In genomic region chr17:56757416-56758123, GRCm38 (mm10) we compare ENCODE assay signal across 8 mouse cellular contexts. TPM values are rescaled to one million over a fixed set of nuclear protein-coding genes. Genes with fewer than 3 reads are reported as not detected.
DNase-seq lines count a peak whose midpoint lies in the region; ATAC-seq and TF ChIP-seq lines count a peak whose summit lies in the region.

Gene Nrtn, minus strand, starts transcription at chr17:56757530.

- H3K27me3 ChIP-seq in G1E (ENCODE audit: insufficient read depth, low read length): peaks cover 50% of the 10 kb centered on the region
- peaks cover 62% of the 10 kb centered on the region for H3K27me3 ChIP-seq in forebrain, embryonic 15.5 days

- peaks cover 27% of the 10 kb centered on the region for H3K4me1 ChIP-seq in G1E (ENCODE audit: insufficient read depth, low read depth, low read length)
- H3K4me1 ChIP-seq in forebrain, embryonic 15.5 days: peaks cover 21% of the 10 kb centered on the region

- peak within 1 kb of the TSS; percentile 75 for H3K4me2 ChIP-seq in forebrain, embryonic 15.5 days (replicated peaks)

- no peak within 1 kb of the TSS for H3K27ac ChIP-seq in forebrain, embryonic 15.5 days (replicated peaks)

- DNase-seq in G1E (ENCODE audit: low spot score): no peak
- DNase-seq in c-Kit-positive CD71-negative TER-119-negative erythroid progenitor cells, embryonic 14.5 days (ENCODE audit: low read depth): peak; percentile 60
- DNase-seq in heart, postnatal 25 days (ENCODE audit: low spot score): peak; percentile 65
- DNase-seq in large intestine, adult 2 months (ENCODE audit: low read depth, low spot score): peak; percentile 66
- peak; percentile 89 for DNase-seq in lung, postnatal 25 days (ENCODE audit: low spot score)
- peak; percentile 89 for DNase-seq in retina, postnatal 1 day
- peak; percentile 96 for DNase-seq in urinary bladder, postnatal 14 days (ENCODE audit: low spot score)

- no peaks in the 10 kb centered on the region for H3K36me3 ChIP-seq in G1E (replicated peaks)
- H3K36me3 ChIP-seq in forebrain, embryonic 15.5 days: no peaks in the 10 kb centered on the region

- intact Hi-C loops in heart, postnatal 25 days (cut with DNase I): loop anchor here (2.0 kb wide), 2 partner anchors 39 to 63 kb away; partner anchors contain the start of gene Vmac

- peak within 1 kb of the TSS; percentile 37; the same call in 1 of the 2 replicates for H3K9ac ChIP-seq in forebrain, embryonic 15.5 days (replicated peaks)

- TF ChIP-seq CTCF in G1E (IDR thresholded peaks at IDR 0.05; ENCODE audit: low read depth, low read length): no peak

- H3K9me3 ChIP-seq in G1E (replicated peaks): peaks cover 34% of the 10 kb centered on the region
- no peaks in the 10 kb centered on the region for H3K9me3 ChIP-seq in forebrain, embryonic 15.5 days

- under 1% methylated on average over 47 of the region's 48 CpGs for WGBS in forebrain, embryonic 15.5 days
- WGBS in large intestine, adult 2 months: under 1% methylated on average over 47 of the region's 48 CpGs

- H3K4me3 ChIP-seq in G1E (ENCODE audit: low read depth, low read length): peak within 1 kb of the TSS; percentile 16; the same call in 1 of the 2 replicates
- peak within 1 kb of the TSS; percentile 41 for H3K4me3 ChIP-seq in forebrain, embryonic 15.5 days

- no peak for ATAC-seq in G1E (ENCODE audit: extremely low read depth, insufficient number of reproducible peaks, low FRiP score, poor library complexity, severe bottlenecking)
- ATAC-seq in forebrain, embryonic 15.5 days (replicated peaks): peak; percentile 24

RNA-seq across cellular contexts. Expression of gene Nrtn, which starts in this region (rescaled TPM):
- not detected in 2 replicates for total RNA-seq in G1E (2014; fragmentation: Nextera tagmentation)
- not detected in 2 replicates for total RNA-seq in G1E (2017)
- polyA plus RNA-seq in G1E (2012): not detected in 2 replicates
- polyA plus RNA-seq in forebrain, embryonic 15.5 days (2015; fragmentation: Nextera tagmentation; extraction: Ambion mirVana): 0.97 and 1.2 TPM in 2 replicates
- 10 to 100 TPM; 25.7 to 28.8 TPM for total RNA-seq in heart, postnatal 25 days (2021)
- polyA plus RNA-seq in large intestine, adult 2 months (2012; rRNA removed): 11.0 and 11.7 TPM in 2 replicates

Comparison
In these comparisons a context has a peak if more than half of its experiments do, and no peak if none do; other contexts are left out.
1. RNA of gene Nrtn (total RNA-seq): 25.7 to 28.8 TPM in heart, postnatal 25 days; not detected in G1E; every median in the first group is over 10 times any median in the second.